Mouse (Mus musculus): ENCODE results near the gene Pigo. TPM values are rescaled to one million over a fixed set of nuclear protein-coding genes. Genes with fewer than 3 reads are reported as not detected.
"Not testable (repeated sequence)": the region's sequence is repeated elsewhere in the genome, so short reads cannot be mapped to it uniquely, and the experiment has no call there.

Gene Pigo
- polyA plus RNA-seq, 1 experiment from 2014 or later = 15.1 TPM

- H3K4me3 ChIP-seq (replicated peaks) = peak overlapping the region; percentile 96
- peak; percentile 70 for ATAC-seq (ENCODE audit: insufficient read depth)
- H3K4me2 ChIP-seq = peak overlapping the region; percentile 74
- no peaks in the 10 kb centered on the region for H3K9me3 ChIP-seq (replicated peaks)
- under 1% methylated on average over 51 of the region's 51 CpGs for WGBS (ENCODE audit: insufficient replicate concordance)
- H3K9ac ChIP-seq = peak overlapping the region; percentile 95
- no peaks in the 10 kb centered on the region for H3K27me3 ChIP-seq
- peaks cover 28% of the 10 kb centered on the region for H3K36me3 ChIP-seq (replicated peaks)
- H3K4me1 ChIP-seq (replicated peaks) = peaks cover 32% of the 10 kb centered on the region
- H3K27ac ChIP-seq (replicated peaks) = peak overlapping the region; percentile 100
Measured at GRCm38 (mm10) chr4:42999451-43000140, 26.0 kb downstream of the Pigo start.

- H3K4me2 ChIP-seq = peak overlapping the region; percentile 74
- 46% methylated on average over 2 of the region's 2 CpGs for WGBS (ENCODE audit: insufficient replicate concordance)
- no peaks in the 10 kb centered on the region for H3K9me3 ChIP-seq (replicated peaks)
- peak overlapping the region; percentile 38; the same call in 1 of the 2 replicates for H3K27ac ChIP-seq (replicated peaks)
- peaks cover 32% of the 10 kb centered on the region for H3K4me1 ChIP-seq (replicated peaks)
- H3K27me3 ChIP-seq = no peaks in the 10 kb centered on the region
- peak overlapping the region; percentile 96 for H3K4me3 ChIP-seq (replicated peaks)
- H3K9ac ChIP-seq = peak overlapping the region; percentile 95; the same call in 1 of the 2 replicates
- no peak for ATAC-seq (ENCODE audit: insufficient read depth)
- H3K36me3 ChIP-seq (replicated peaks) = peaks cover 42% of the 10 kb centered on the region
Measured at GRCm38 (mm10) chr4:42998022-42998421, 27.6 kb downstream of the Pigo start.

GRCm38 (mm10) chr4:42988296-42988695, 37.3 kb downstream of the Pigo start:
- Histone ChIP-seq H3K27ac (replicated peaks) (no peak overlapping the region), H3K4me2 (no peak overlapping the region), H3K36me3 (replicated peaks) (peaks cover 98% of the 10 kb centered on the region), H3K4me1 (replicated peaks) (no peaks in the 10 kb centered on the region), H3K4me3 (replicated peaks) (no peak overlapping the region), H3K27me3 (no peaks in the 10 kb centered on the region), H3K9ac (no peak overlapping the region), H3K9me3 (replicated peaks) (no peaks in the 10 kb centered on the region)
- ATAC-seq (ENCODE audit: insufficient read depth) = no peak
- WGBS (ENCODE audit: insufficient replicate concordance) = 67% methylated on average over 1 of the region's 1 CpGs

GRCm38 (mm10) chr4:42980467-42980866, 45.2 kb downstream of the Pigo start:
- H3K9ac ChIP-seq; ATAC-seq (ENCODE audit: insufficient read depth); H3K27me3 ChIP-seq; H3K9me3 ChIP-seq (replicated peaks); H3K4me3 ChIP-seq (replicated peaks); H3K4me1 ChIP-seq (replicated peaks); H3K4me2 ChIP-seq; H3K27ac ChIP-seq (replicated peaks): not testable (repeated sequence)
- WGBS (ENCODE audit: insufficient replicate concordance) = 76% methylated on average over 8 of the region's 8 CpGs
- peaks cover 69% of the 10 kb centered on the region for H3K36me3 ChIP-seq (replicated peaks)

- no peak overlapping the region for H3K4me3 ChIP-seq (replicated peaks)
- peaks cover 45% of the 10 kb centered on the region for H3K36me3 ChIP-seq (replicated peaks)
- no peak for ATAC-seq (ENCODE audit: insufficient read depth)
- no peaks in the 10 kb centered on the region for H3K4me1 ChIP-seq (replicated peaks)
- no peaks in the 10 kb centered on the region for H3K9me3 ChIP-seq (replicated peaks)
- no peak overlapping the region for H3K9ac ChIP-seq
- no peak overlapping the region for H3K27ac ChIP-seq (replicated peaks)
- no peaks in the 10 kb centered on the region for H3K27me3 ChIP-seq
- no peak overlapping the region for H3K4me2 ChIP-seq
- 71% methylated on average over 4 of the region's 4 CpGs for WGBS (ENCODE audit: insufficient replicate concordance)
Measured at GRCm38 (mm10) chr4:42978062-42978461, 47.6 kb downstream of the Pigo start.

GRCm38 (mm10) chr4:42973868-42974267, 51.8 kb downstream of the Pigo start:
- Histone ChIP-seq H3K9me3 (replicated peaks) (no peaks in the 10 kb centered on the region), H3K27me3 (no peaks in the 10 kb centered on the region), H3K36me3 (replicated peaks) (peaks cover 8% of the 10 kb centered on the region), H3K4me2 (no peak overlapping the region), H3K27ac (replicated peaks) (no peak overlapping the region), H3K4me1 (replicated peaks) (no peaks in the 10 kb centered on the region), H3K4me3 (replicated peaks) (no peak overlapping the region), H3K9ac (no peak overlapping the region)
- WGBS (ENCODE audit: insufficient replicate concordance) = 65% methylated on average over 5 of the region's 5 CpGs
- ATAC-seq (ENCODE audit: insufficient read depth) = no peak

- Histone ChIP-seq H3K27me3 (no peaks in the 10 kb centered on the region), H3K36me3 (replicated peaks) (no peaks in the 10 kb centered on the region), H3K4me3 (replicated peaks) (no peak overlapping the region), H3K27ac (replicated peaks) (no peak overlapping the region), H3K4me1 (replicated peaks) (no peaks in the 10 kb centered on the region), H3K9ac (no peak overlapping the region), H3K9me3 (replicated peaks) (no peaks in the 10 kb centered on the region), H3K4me2 (no peak overlapping the region)
- ATAC-seq (ENCODE audit: insufficient read depth) = no peak
- WGBS (ENCODE audit: insufficient replicate concordance) = 63% methylated on average over 4 of the region's 4 CpGs
Measured at GRCm38 (mm10) chr4:42972952-42973351, 52.7 kb downstream of the Pigo start.

GRCm38 (mm10) chr4:42969304-42969703, 56.3 kb downstream of the Pigo start, which contains the start of gene 1700022I11Rik:
TSS of gene 1700022I11Rik (plus strand) at chr4:42969604.
- H3K9me3 ChIP-seq (replicated peaks) = no peaks in the 10 kb centered on the region
- H3K27me3 ChIP-seq = peaks cover 9% of the 10 kb centered on the region
- H3K9ac ChIP-seq = no peak within 1 kb of the TSS
- no peak within 1 kb of the TSS for H3K4me2 ChIP-seq
- 48% methylated on average over 4 of the region's 4 CpGs for WGBS (ENCODE audit: insufficient replicate concordance)
- no peak within 1 kb of the TSS for H3K4me3 ChIP-seq (replicated peaks)
- no peak within 1 kb of the TSS for H3K27ac ChIP-seq (replicated peaks)
- H3K4me1 ChIP-seq (replicated peaks) = peaks cover 7% of the 10 kb centered on the region
- ATAC-seq (ENCODE audit: insufficient read depth) = no peak
- H3K36me3 ChIP-seq (replicated peaks) = no peaks in the 10 kb centered on the region

Other genes starting within 250 kb of the Pigo start
- 0.15 TPM in 2 replicates for gene Fam205a1, start 171.9 kb downstream of the Pigo start, polyA plus RNA-seq (2015; fragmentation: Nextera tagmentation; extraction: Ambion mirVana)
- not detected in 2 replicates for gene Gm12394, start 169.0 kb downstream of the Pigo start, polyA plus RNA-seq (2015; fragmentation: Nextera tagmentation; extraction: Ambion mirVana)
- 0.35 and 0.61 TPM in 2 replicates for gene Fam205c, start 151.6 kb downstream of the Pigo start, polyA plus RNA-seq (2015; fragmentation: Nextera tagmentation; extraction: Ambion mirVana)
- gene Phf24, start 109.2 kb downstream of the Pigo start, polyA plus RNA-seq (2015; fragmentation: Nextera tagmentation; extraction: Ambion mirVana) = 0.12 and 0.16 TPM in 2 replicates
- gene Dnajb5, start 76.0 kb downstream of the Pigo start, polyA plus RNA-seq (2015; fragmentation: Nextera tagmentation; extraction: Ambion mirVana) = 1.2 and 1.5 TPM in 2 replicates
- gene 1700022I11Rik, start 56.2 kb downstream of the Pigo start, polyA plus RNA-seq (2015; fragmentation: Nextera tagmentation; extraction: Ambion mirVana) = 0.24 TPM in 1 of 2 replicates, not detected in the other
- 202 and 204 TPM in 2 replicates for gene Vcp, start 25.3 kb downstream of the Pigo start, polyA plus RNA-seq (2015; fragmentation: Nextera tagmentation; extraction: Ambion mirVana)
- gene Fancg, start 15.3 kb downstream of the Pigo start, polyA plus RNA-seq (2015; fragmentation: Nextera tagmentation; extraction: Ambion mirVana) = 10.4 TPM in 2 replicates
- 187 and 204 TPM in 2 replicates for gene Stoml2, start 5.9 kb upstream of the Pigo start, polyA plus RNA-seq (2015; fragmentation: Nextera tagmentation; extraction: Ambion mirVana)
- 41.2 and 51.3 TPM in 2 replicates for gene Fam214b, start 20.4 kb upstream of the Pigo start, polyA plus RNA-seq (2015; fragmentation: Nextera tagmentation; extraction: Ambion mirVana)
- 0.40 and 0.45 TPM in 2 replicates for gene Unc13b, start 33.1 kb upstream of the Pigo start, polyA plus RNA-seq (2015; fragmentation: Nextera tagmentation; extraction: Ambion mirVana)
- 0.08 and 0.09 TPM in 2 replicates for gene Atp8b5, start 241.3 kb upstream of the Pigo start, polyA plus RNA-seq (2015; fragmentation: Nextera tagmentation; extraction: Ambion mirVana)